Mouse (Mus musculus): ENCODE data around the gene Smim23.

Smim23 gene

DNA sequence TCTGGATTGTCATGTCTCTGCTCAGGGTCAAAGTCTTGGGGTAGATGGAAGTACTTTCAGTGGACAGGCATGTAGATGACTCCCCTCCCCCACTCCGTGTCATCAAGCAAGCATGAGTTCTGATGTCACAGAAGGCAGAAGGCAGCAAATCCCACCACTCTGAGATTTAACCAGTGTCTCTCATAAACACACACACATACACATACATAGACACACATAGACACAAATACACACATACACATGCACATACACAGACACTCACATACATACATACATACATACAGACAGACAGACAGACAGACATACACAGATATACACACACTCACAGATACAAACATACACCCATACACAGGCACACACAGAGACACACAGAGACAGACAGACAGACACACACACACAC is at the start of gene Smim23:
Smim23 (minus strand) TSS at position 101 of the 400 bp plus-strand sequence.
- no peak for DNase-seq

DNA sequence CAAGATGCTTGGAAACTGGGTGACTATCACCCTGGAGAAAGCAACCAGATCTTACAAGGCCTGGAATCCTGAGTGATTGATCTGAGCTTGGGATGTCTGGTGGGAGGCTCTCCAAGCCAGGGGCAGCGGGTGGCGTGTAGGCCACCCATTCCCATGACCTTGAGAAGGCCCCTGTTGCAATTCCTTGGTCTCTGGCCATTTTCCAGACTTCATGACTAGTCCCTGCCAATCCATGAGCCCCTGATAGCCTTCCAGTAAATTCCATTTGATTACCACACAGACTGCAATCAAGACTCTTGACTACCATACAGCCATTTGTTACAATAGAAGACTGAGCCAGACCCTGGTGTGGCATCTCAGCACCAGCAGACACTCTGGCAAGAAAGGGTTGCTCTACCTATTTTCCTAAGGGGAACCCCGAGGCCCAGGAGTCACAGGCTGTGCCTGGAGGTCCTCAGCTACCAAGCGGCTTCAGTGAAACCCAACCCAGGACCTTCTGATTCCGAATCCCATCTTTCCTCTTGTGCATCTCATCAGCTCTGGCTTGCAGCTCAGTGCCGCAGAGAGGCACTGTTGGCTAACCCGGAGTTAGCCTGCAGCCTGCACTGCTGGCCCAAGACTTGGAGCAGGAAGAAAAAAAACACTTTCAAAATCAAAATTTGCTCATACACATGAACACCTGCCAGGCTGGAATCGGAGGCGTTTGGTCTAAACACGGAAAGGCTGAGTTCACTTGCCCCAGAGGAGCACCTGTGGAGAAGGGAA is 44.4 kb upstream of the Smim23 start:
- no peak for DNase-seq

DNA sequence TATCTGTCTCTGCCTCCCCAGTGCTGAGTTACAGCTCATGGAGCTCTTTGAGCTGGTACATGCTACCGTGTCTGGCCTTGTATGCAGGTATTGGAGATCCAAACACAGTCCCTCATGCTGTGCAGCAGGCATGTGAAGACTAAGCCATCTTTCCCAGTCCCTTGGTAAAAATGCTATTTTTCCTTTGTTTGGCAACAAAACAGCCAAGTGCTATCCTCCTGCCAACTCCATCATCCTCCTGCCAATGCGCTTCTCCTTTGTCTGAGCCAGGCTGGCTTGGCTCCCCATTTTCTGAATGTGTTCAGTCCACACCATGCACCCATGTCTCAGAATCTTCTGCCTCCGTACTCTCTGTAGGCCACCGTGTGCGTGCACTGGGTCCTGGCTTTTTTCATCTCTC is 40.2 kb upstream of the Smim23 start:
- no peak for DNase-seq

DNA sequence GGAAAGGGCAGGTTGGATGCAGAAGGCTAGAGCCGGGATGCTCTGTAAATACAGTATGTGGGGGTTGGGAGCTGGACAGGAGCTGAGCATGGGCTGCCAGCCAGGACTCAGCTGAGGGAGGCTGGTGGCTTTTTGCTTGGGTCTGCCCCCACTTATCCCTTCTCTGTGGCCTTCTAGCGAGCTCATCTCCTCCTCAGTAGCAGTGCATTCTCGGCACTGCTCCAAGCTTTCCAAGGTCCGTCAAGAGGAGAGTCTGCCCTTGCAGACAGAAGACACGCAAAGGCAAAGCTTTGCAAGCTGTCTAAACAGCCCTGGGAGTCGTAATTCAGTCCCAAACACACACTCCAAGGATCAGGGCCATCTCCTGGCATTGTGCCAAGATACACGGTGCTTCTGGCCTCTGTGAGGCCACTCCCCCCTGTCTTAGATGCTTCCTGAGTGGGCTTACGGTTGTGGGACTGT is 33.0 kb upstream of the Smim23 start:
- DNase-seq: no peak

- DNase-seq: no peak
Measured at GRCm38 (mm10) chr11:32846682-32847222, 22.3 kb upstream of the Smim23 start.

- no peak for DNase-seq
Measured at GRCm38 (mm10) chr11:32841169-32841568, 16.8 kb upstream of the Smim23 start.

- DNase-seq: no peak
Measured at GRCm38 (mm10) chr11:32840256-32840655, 15.9 kb upstream of the Smim23 start.

DNA sequence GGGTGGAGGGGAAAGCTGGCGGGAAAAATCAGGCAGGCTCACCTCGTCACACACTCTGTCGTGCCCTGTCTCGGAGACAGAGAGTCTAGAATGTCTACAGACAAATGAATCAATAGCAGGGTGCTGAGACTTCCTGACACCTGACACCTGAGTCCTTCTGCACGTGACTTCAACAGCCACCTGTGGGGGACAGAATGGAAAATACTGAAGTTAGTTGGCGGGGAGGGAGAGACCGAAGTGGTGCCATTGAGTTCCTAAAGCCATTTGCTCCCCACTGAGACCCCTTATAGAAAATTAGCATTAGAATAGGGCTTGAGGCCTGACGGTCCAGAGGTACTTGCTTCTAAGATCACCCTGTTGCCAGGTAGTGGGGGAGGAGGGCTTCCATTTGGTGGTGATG is 10.6 kb upstream of the Smim23 start:
- DNase-seq: no peak

- no peak for DNase-seq
Measured at GRCm38 (mm10) chr11:32834367-32834918, 10.0 kb upstream of the Smim23 start.

- DNase-seq: no peak
Measured at GRCm38 (mm10) chr11:32817566-32817965, 6.8 kb downstream of the Smim23 start.

GRCm38 (mm10) chr11:32814286-32814685 is 10.1 kb downstream of the Smim23 start:
- DNase-seq: no peak

DNA sequence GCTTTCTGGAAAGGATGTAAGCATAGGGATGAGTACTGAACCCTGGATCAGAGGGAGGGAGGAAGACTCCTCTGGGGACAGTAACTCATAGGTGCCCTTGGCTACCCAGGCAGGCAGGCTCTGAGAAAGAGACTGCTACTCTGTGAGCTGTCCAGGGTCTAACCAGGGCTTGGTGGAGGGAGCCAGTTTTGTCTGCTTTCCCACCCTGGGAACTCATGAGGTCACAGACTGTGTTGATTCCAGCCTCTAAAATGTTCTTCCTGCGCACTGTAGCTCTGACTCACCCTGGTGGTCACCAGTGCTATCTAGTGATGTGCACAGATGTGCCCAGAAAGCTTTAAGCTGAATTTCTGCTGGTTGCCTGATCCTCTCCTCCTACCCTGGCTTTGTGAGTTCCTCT is 15.3 kb downstream of the Smim23 start:
- no peak for DNase-seq

- DNase-seq: peak; percentile 14
Measured at GRCm38 (mm10) chr11:32805958-32806357, 18.4 kb downstream of the Smim23 start.

DNA sequence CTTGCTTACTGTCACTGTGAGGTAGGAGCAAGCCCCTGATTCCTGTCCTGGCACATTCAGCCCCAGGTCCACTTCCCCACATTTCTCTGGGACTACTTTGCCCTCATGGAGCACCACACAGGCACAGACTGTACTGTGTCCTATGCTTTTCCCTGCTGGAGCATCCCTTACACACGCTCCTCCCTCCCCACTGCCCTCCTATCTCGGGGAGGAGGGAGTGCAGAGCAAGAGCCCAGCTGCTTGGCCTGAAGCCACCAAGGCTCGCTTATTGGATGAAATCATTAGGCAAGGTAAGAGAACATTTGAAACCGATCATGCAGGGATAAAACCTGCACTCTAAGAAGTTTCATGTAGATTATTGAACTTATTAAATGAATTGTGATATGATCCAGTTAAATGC is 20.7 kb downstream of the Smim23 start:
- no peak for DNase-seq

GRCm38 (mm10) chr11:32801715-32802114 is 22.7 kb downstream of the Smim23 start:
- no peak for DNase-seq

DNA sequence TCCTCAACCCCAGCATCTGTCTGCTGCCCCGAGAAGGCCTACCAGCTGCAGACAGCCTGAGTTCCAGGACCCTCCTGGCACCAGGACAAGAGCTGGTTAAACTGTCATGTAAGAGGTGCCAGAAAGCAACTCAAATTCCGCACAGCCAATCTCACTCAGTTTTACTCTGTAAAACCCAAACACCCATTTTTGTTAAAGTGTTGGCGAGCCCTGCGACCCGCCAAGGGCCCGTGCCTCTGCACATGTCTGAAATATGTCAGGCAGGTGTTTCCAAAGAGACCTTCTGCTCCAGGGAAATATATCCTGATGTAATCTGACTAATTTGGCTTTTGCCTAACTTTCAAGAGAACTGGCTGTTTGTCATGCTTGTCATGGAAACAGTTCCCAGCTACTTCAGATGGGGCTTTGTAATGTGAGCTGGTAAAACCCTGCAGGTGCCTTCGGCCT is 23.5 kb downstream of the Smim23 start:
- no peak for DNase-seq

DNA sequence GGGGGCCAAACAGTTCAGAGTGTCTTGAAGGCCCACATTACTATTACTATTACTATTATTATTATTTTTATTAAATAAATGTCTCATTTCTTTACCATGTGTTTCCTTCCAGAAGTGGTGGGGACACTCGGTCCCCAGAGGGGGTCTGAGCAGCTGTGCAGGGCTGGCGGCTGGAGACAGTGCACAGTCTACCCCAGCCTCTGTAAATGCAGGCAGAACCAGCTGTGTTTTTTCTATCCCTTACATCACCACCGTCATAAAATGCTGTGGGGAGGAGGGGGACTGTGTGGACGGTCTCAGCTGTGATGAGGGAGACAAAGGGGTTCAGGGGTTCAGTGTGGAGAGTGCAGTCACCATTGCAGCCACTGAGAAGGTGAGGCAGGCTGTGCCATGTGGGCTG is 26.0 kb downstream of the Smim23 start:
- DNase-seq: no peak

GRCm38 (mm10) chr11:32794759-32795445 is 29.5 kb downstream of the Smim23 start:
- DNase-seq: no peak

GRCm38 (mm10) chr11:32786201-32786600 is 38.2 kb downstream of the Smim23 start:
- no peak for DNase-seq

- no peak for DNase-seq
Measured at GRCm38 (mm10) chr11:32785591-32786147, 38.7 kb downstream of the Smim23 start.

DNA sequence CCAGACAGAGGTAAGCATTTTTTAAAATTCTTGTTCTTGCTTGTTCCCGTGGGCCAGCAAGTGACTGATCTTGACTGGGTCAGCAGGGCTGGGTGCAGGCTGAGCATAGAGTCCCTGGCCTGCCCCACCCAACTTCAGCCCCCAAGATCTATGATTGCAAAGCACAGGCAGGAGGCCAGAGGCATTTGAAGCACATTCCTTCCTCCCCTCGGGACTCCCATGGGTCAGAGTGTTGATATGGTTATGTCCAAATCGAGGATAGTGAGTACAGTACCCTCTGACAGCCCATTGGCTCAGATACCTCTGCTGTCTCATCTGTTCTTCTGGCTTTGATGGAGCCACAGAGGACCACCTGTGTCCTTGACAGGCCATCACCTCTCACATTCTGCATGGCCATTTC is 41.7 kb downstream of the Smim23 start:
- no peak for DNase-seq

GRCm38 (mm10) chr11:32781633-32782404 is 42.6 kb downstream of the Smim23 start:
- DNase-seq: no peak
